In genomic region chr1:186728778-186729177, GRCm38 (mm10) we compare ENCODE assay signal across 22 mouse cellular contexts. TPM values are rescaled to one million over a fixed set of nuclear protein-coding genes. Genes with fewer than 3 reads are reported as not detected.
DNase-seq lines count a peak whose midpoint lies in the region; ATAC-seq and TF ChIP-seq lines count a peak whose summit lies in the region.
"Had no signal": no experiment of that assay in that cellular context is flagged by ENCODE, and none has a peak within 500 bp of the region (broad histone marks: within the 10 kb centered on the region; RNA-seq: fewer than 3 reads in every experiment).

No protein-coding gene starts in this region.

- 69% methylated on average over 4 of the region's 4 CpGs for WGBS in liver, embryonic 11.5 days
- 64% methylated on average over 4 of the region's 4 CpGs for WGBS in intestine, embryonic 15.5 days
- WGBS in liver, embryonic 15.5 days (ENCODE audit: insufficient replicate concordance): 36% methylated on average over 4 of the region's 4 CpGs
- WGBS in stomach, postnatal 0 days: 59% methylated on average over 4 of the region's 4 CpGs

- H3K4me1 ChIP-seq in liver, embryonic 11.5 days (replicated peaks; ENCODE audit: control insufficient read depth, insufficient read depth, low read length): no peaks in the 10 kb centered on the region
- no peaks in the 10 kb centered on the region for H3K4me1 ChIP-seq in intestine, embryonic 15.5 days (replicated peaks)
- peaks cover 6% of the 10 kb centered on the region; the same call in 1 of the 2 replicates for H3K4me1 ChIP-seq in liver, embryonic 15.5 days (replicated peaks)
- H3K4me1 ChIP-seq in stomach, postnatal 0 days (replicated peaks; ENCODE audit: control insufficient read depth, insufficient read depth): no peaks in the 10 kb centered on the region
- H3K4me1 ChIP-seq: heart, embryonic 10.5 days; hindbrain, embryonic 12.5 days; limb, embryonic 15.5 days; midbrain, embryonic 12.5 days; neural tube, embryonic 15.5 days had no signal

- no peaks in the 10 kb centered on the region; the same call in 1 of the 2 replicates for H3K36me3 ChIP-seq in liver, embryonic 11.5 days (ENCODE audit: control insufficient read depth, insufficient read depth, low read length)
- H3K36me3 ChIP-seq in intestine, embryonic 15.5 days: no peaks in the 10 kb centered on the region
- peaks cover 14% of the 10 kb centered on the region; the same call in 1 of the 2 replicates for H3K36me3 ChIP-seq in liver, embryonic 15.5 days (replicated peaks)
- no peaks in the 10 kb centered on the region for H3K36me3 ChIP-seq in stomach, postnatal 0 days (ENCODE audit: control insufficient read depth, insufficient read depth, low read length)
- H3K36me3 ChIP-seq: midbrain, embryonic 12.5 days; neural tube, embryonic 15.5 days had no signal

- no peak for TF ChIP-seq EP300 in stomach, postnatal 0 days (optimal IDR thresholded peaks at IDR 0.05)

- H3K27ac ChIP-seq in liver, embryonic 11.5 days (ENCODE audit: low read depth, low read length): no peak overlapping the region
- H3K27ac ChIP-seq in intestine, embryonic 15.5 days: no peak overlapping the region
- no peak overlapping the region for H3K27ac ChIP-seq in liver, embryonic 15.5 days (replicated peaks)
- no peak overlapping the region for H3K27ac ChIP-seq in stomach, postnatal 0 days (replicated peaks)
- H3K27ac ChIP-seq: heart, embryonic 10.5 days; hindbrain, embryonic 12.5 days; limb, embryonic 15.5 days; midbrain, embryonic 12.5 days; neural tube, embryonic 15.5 days had no signal

- H3K9ac ChIP-seq in liver, embryonic 11.5 days (ENCODE audit: low read depth, low read length): no peak overlapping the region
- no peak overlapping the region for H3K9ac ChIP-seq in intestine, embryonic 15.5 days
- H3K9ac ChIP-seq in liver, embryonic 15.5 days: no peak overlapping the region
- no peak overlapping the region for H3K9ac ChIP-seq in stomach, postnatal 0 days (ENCODE audit: low read length)
- H3K9ac ChIP-seq: hindbrain, embryonic 12.5 days; limb, embryonic 15.5 days; midbrain, embryonic 12.5 days; neural tube, embryonic 15.5 days had no signal

- no peaks in the 10 kb centered on the region for H3K9me3 ChIP-seq in liver, embryonic 11.5 days (ENCODE audit: control insufficient read depth, low read length)
- H3K9me3 ChIP-seq in intestine, embryonic 15.5 days: no peaks in the 10 kb centered on the region
- H3K9me3 ChIP-seq in liver, embryonic 15.5 days (replicated peaks): no peaks in the 10 kb centered on the region
- H3K9me3 ChIP-seq in stomach, postnatal 0 days (ENCODE audit: control insufficient read depth, low read length): no peaks in the 10 kb centered on the region
- H3K9me3 ChIP-seq: heart, embryonic 10.5 days; hindbrain, embryonic 12.5 days; limb, embryonic 15.5 days; midbrain, embryonic 12.5 days; neural tube, embryonic 15.5 days had no signal

- no peak for DNase-seq in liver, embryonic 11.5 days (ENCODE audit: low spot score)
- no peak for DNase-seq in liver
- no peak for DNase-seq in stomach, postnatal 0 days (ENCODE audit: low spot score)
- DNase-seq in thymus, adult 18-20 months: no peak
- no peak for DNase-seq in cerebellum, postnatal 36 days
- DNase-seq in ovary, postnatal 14 days (ENCODE audit: low spot score): no peak
- DNase-seq: adrenal gland, postnatal 10 days; cerebellum, postnatal 14 days; embryo, embryonic 11 days; kidney, adult 8-10 months; kidney, postnatal 14 days; left cerebral cortex, postnatal 4 days; lung, postnatal 4 days; thymus, postnatal 14 days had no signal

- no peak overlapping the region for H3K4me3 ChIP-seq in liver, embryonic 11.5 days (ENCODE audit: low read depth, low read length)
- no peak overlapping the region for H3K4me3 ChIP-seq in intestine, embryonic 15.5 days (replicated peaks)
- H3K4me3 ChIP-seq in liver, embryonic 15.5 days (replicated peaks): no peak overlapping the region
- no peak overlapping the region for H3K4me3 ChIP-seq in stomach, postnatal 0 days (ENCODE audit: low read depth, low read length)
- H3K4me3 ChIP-seq: heart, embryonic 10.5 days; hindbrain, embryonic 12.5 days; limb, embryonic 15.5 days; midbrain, embryonic 12.5 days; neural tube, embryonic 15.5 days had no signal

- no peaks in the 10 kb centered on the region for H3K27me3 ChIP-seq in liver, embryonic 11.5 days (replicated peaks; ENCODE audit: control insufficient read depth, insufficient read depth, low read length)
- no peaks in the 10 kb centered on the region for H3K27me3 ChIP-seq in intestine, embryonic 15.5 days (replicated peaks)
- H3K27me3 ChIP-seq in liver, embryonic 15.5 days: no peaks in the 10 kb centered on the region
- no peaks in the 10 kb centered on the region for H3K27me3 ChIP-seq in stomach, postnatal 0 days (ENCODE audit: control insufficient read depth, insufficient read depth, low read length)
- H3K27me3 ChIP-seq: hindbrain, embryonic 12.5 days; limb, embryonic 15.5 days; midbrain, embryonic 12.5 days; neural tube, embryonic 15.5 days had no signal

- H3K4me2 ChIP-seq in liver, embryonic 11.5 days: no peak overlapping the region
- H3K4me2 ChIP-seq in intestine, embryonic 15.5 days (replicated peaks): no peak overlapping the region
- H3K4me2 ChIP-seq in liver, embryonic 15.5 days: no peak overlapping the region
- H3K4me2 ChIP-seq in stomach, postnatal 0 days (replicated peaks; ENCODE audit: low read depth): no peak overlapping the region
- H3K4me2 ChIP-seq: hindbrain, embryonic 12.5 days; limb, embryonic 15.5 days; midbrain, embryonic 12.5 days; neural tube, embryonic 15.5 days had no signal

- peak; percentile 89 for ATAC-seq in liver, embryonic 11.5 days (replicated peaks; ENCODE audit: low FRiP score)
- peak; percentile 72 for ATAC-seq in intestine, embryonic 15.5 days
- ATAC-seq in liver, embryonic 15.5 days (ENCODE audit: insufficient read depth): peak; percentile 51
- ATAC-seq in stomach, postnatal 0 days (ENCODE audit: low FRiP score, low TSS enrichment): peak; percentile 72
- ATAC-seq: forebrain, embryonic 14.5 days had no signal

- TF ChIP-seq CTCF in stomach, postnatal 0 days (IDR thresholded peaks at IDR 0.05; ENCODE audit: low read depth): no peak

RNA-seq across cellular contexts. Expression of gene Rrp15, which starts 20.4 kb away (rescaled TPM):
- 100 and 110 TPM in 2 replicates for polyA plus RNA-seq in liver, embryonic 11.5 days (2014; fragmentation: Nextera tagmentation; extraction: Ambion mirVana)
- 66.2 and 69.9 TPM in 2 replicates for polyA plus RNA-seq in intestine, embryonic 15.5 days (2015; fragmentation: Nextera tagmentation; extraction: Ambion mirVana)
- 21.3 and 25.9 TPM in 2 replicates for polyA plus RNA-seq in liver, embryonic 15.5 days (2015; fragmentation: Nextera tagmentation; extraction: Ambion mirVana)
- polyA plus RNA-seq in stomach, postnatal 0 days (2015; fragmentation: Nextera tagmentation; extraction: Ambion mirVana): 32.3 and 33.1 TPM in 2 replicates

RNA-seq across cellular contexts. Expression of gene Tgfb2, which starts 23.0 kb away (rescaled TPM):
- 18.9 and 19.6 TPM in 2 replicates for polyA plus RNA-seq in liver, embryonic 11.5 days (2014; fragmentation: Nextera tagmentation; extraction: Ambion mirVana)
- 16.5 and 18.5 TPM in 2 replicates for polyA plus RNA-seq in intestine, embryonic 15.5 days (2015; fragmentation: Nextera tagmentation; extraction: Ambion mirVana)
- polyA plus RNA-seq in liver, embryonic 15.5 days (2015; fragmentation: Nextera tagmentation; extraction: Ambion mirVana): 1.5 TPM in 2 replicates
- polyA plus RNA-seq in stomach, postnatal 0 days (2015; fragmentation: Nextera tagmentation; extraction: Ambion mirVana): 10.3 and 11.0 TPM in 2 replicates
